In genomic region chr10:59459767-59460166, GRCm38 (mm10) we compare ENCODE assay signal across 14 mouse cellular contexts. TPM values are rescaled to one million over a fixed set of nuclear protein-coding genes. Genes with fewer than 3 reads are reported as not detected.
DNase-seq lines count a peak whose midpoint lies in the region; TF ChIP-seq lines count a peak whose summit lies in the region.
"Had no signal": no experiment of that assay in that cellular context is flagged by ENCODE, and none has a peak within 500 bp of the region (broad histone marks: within the 10 kb centered on the region; RNA-seq: fewer than 3 reads in every experiment).

No protein-coding gene starts in this region.

- no peak overlapping the region; the same call in 1 of the 2 replicates for H3K4me3 ChIP-seq in layer of hippocampus, adult 2 months
- H3K4me3 ChIP-seq: heart, embryonic 15.5 days; stomach, embryonic 15.5 days had no signal

- peak; percentile 18 for DNase-seq in cerebellum, adult 11-12 months
- no peak for DNase-seq in cerebellum, adult 8-10 months
- DNase-seq in layer of hippocampus, adult 11-12 months (ENCODE audit: low spot score), result peak; percentile 44
- DNase-seq in layer of hippocampus, postnatal 25 days (ENCODE audit: extremely low spot score in 1 of 2, low spot score in 1 of 2), result no peak
- DNase-seq in layer of hippocampus, adult 2 months (ENCODE audit: low spot score in 2 of 2), result peak; percentile 39 to 42
- DNase-seq in right cerebral cortex, adult 2 months (ENCODE audit: low spot score in 2 of 2), result peak; percentile 40 to 47
- no peak for DNase-seq in urinary bladder, postnatal 10 days (ENCODE audit: low spot score)
- no peak for DNase-seq in adipocyte (ENCODE audit: low spot score)
- DNase-seq: gastrocnemius, postnatal 25 days; liver; retina, postnatal 1 day had no signal

- peak overlapping the region; percentile 80 for H3K27ac ChIP-seq in layer of hippocampus, adult 2 months
- H3K27ac ChIP-seq: heart, embryonic 15.5 days; kidney, postnatal 0 days; stomach, embryonic 15.5 days had no signal

- no peak for TF ChIP-seq CTCF in layer of hippocampus, adult 2 months (conservative IDR thresholded peaks at IDR 0.05)

RNA-seq across cellular contexts. Expression of gene Oit3, which starts 18.2 kb away (rescaled TPM):
- under 1 TPM in 1 of 2 experiments, not detected in 1; 0.16 TPM for total RNA-seq in layer of hippocampus, postnatal 25 days (2021)
- total RNA-seq in layer of hippocampus, adult 2 months (2021), result 1 to 10 TPM in 1 of 2 experiments, under 1 TPM in 1; 0.32 to 1.0 TPM

RNA-seq across cellular contexts. Expression of gene Pla2g12b, which starts 56.3 kb away (rescaled TPM):
- total RNA-seq in layer of hippocampus, postnatal 25 days (2021), result not detected
- not detected for total RNA-seq in layer of hippocampus, adult 2 months (2021)
- total RNA-seq: gastrocnemius, postnatal 25 days had no signal

Comparison
In these comparisons a context has a peak if more than half of its experiments do, and no peak if none do; other contexts are left out.
1. DNase-seq: peak in cerebellum, adult 11-12 months (single experiment), layer of hippocampus, adult 11-12 months (single experiment), layer of hippocampus, adult 2 months (2 of 2) and right cerebral cortex, adult 2 months (2 of 2); none in cerebellum, adult 8-10 months (single experiment), layer of hippocampus, postnatal 25 days (0 of 2), urinary bladder, postnatal 10 days (single experiment) and adipocyte (single experiment).